Mouse (Mus musculus) hindbrain, embryonic 10.5 days (tissue): ENCODE measurements at regions not wholly inside any gene's neighbourhood (a gene's known extent, or its start where the extent isn't known, plus 50 kb on each side); places are given as distances from the start of the nearest gene placed in this dataset.

Experiments used
- DNase-seq: peaks from one replicate; pipeline ENCODE4 v3.0.0-alpha.2; 2017; ENCODE audit warnings: low spot score
- H3K27ac ChIP-seq: fragments of 300-500 bp; sonication (generic); 2 replicates; pipeline ENCODE4 v1.5.1; 2016; ENCODE audit warnings: mild to moderate bottlenecking, moderate library complexity
- H3K27me3 ChIP-seq: fragments of 300-500 bp; sonication (generic); 2 replicates; pipeline ENCODE4 v1.6.1; 2016; ENCODE audit warnings: mild to moderate bottlenecking; ENCODE audit not compliant: poor library complexity, insufficient read depth, severe bottlenecking
- H3K36me3 ChIP-seq: fragments of 300-500 bp; sonication (generic); 2 replicates; pipeline ENCODE4 v1.6.1; 2016; ENCODE audit warnings: mild to moderate bottlenecking, moderate library complexity
- H3K4me1 ChIP-seq: fragments of 300-500 bp; sonication (generic); replicated peaks from 2 replicates; pipeline ENCODE4 v1.6.1; 2016; ENCODE audit warnings: mild to moderate bottlenecking
- H3K4me3 ChIP-seq: fragments of 300-500 bp; sonication (generic); 2 replicates; pipeline ENCODE4 v1.5.1; 2016; ENCODE audit warnings: mild to moderate bottlenecking, moderate library complexity
- H3K9me3 ChIP-seq: fragments of 300-500 bp; sonication (generic); 2 replicates; pipeline ENCODE4 v1.6.1; 2016; ENCODE audit warnings: mild to moderate bottlenecking, moderate library complexity
- WGBS: fragments of 180-500 bp; shearing (Covaris S2); methylation state at CpG from one replicate; pipeline ENCODE4 v1.1.7; 2016; 5-methylcytosine and 5-hydroxymethylcytosine counted together

DNA sequence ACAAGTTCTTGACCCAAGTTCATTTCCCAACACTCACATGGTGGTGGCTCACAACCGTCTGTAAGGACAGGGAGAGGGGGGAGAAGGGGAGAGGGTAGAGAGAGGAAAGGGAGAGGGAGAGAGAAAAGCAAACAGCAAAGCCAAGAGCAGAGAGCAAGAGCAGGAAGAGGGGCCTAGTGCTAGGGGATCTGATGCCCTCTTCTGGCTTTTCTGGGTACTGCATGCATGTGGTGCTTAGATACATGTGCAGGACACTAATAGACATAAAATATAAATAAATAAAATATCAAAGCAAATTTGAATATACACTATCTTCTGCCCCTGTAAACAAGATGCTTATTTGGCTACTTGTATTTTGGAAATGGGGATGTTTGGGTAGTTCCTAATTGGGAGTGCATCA, 91.2 kb downstream of the Rnf138rt1 start:
- H3K4me3 ChIP-seq, result no peak overlapping the region
- 27% methylated on average over 1 of the region's 1 CpGs for whole genome bisulfite sequencing
- peak; percentile 35 for DNase-seq
- no peaks in the 10 kb centered on the region for H3K4me1 ChIP-seq
- peaks cover 7% of the 10 kb centered on the region; the same call in 1 of the 2 replicates for H3K27me3 ChIP-seq
- H3K27ac ChIP-seq, result no peak overlapping the region
- no peaks in the 10 kb centered on the region for H3K9me3 ChIP-seq
- H3K36me3 ChIP-seq, result no peaks in the 10 kb centered on the region
